Mouse (Mus musculus) olfactory bulb, adult 2 months (tissue): ENCODE data around the gene Tmem150c.

ENCODE experiments used
- CTCF ChIP-seq: fragments of 200-500 bp; IDR thresholded peaks from 2 replicates; pipeline ENCODE4 v1.5.1; 2012; ENCODE audit warnings: low read depth, mild to moderate bottlenecking, low read length, moderate library complexity; ENCODE audit not compliant: insufficient read depth
- POLR2A ChIP-seq: fragments of 200-500 bp; IDR thresholded peaks from 2 replicates; pipeline ENCODE4 v1.6.1; 2012; ENCODE audit warnings: mild to moderate bottlenecking, low read depth, low read length, moderate library complexity; ENCODE audit not compliant: insufficient read depth

DNA sequence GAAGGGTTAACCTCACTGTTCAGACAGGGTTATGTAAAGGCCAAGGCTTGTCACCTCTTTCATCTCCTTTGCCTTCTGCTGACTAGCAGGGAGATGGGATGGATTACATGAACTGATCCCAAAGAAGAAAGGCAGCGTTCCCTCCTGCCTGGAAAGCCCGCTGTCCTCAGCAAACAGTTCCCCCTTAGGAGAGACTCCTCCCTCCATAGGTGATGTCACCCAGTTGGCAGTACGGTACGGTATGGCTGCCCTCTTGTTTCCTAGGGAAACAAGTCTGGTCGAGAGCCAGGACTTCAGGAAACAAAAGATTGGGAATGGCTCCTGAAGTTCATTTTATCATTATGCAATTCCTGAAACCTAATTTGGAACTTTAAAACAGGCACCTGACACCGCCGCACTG is 111.7 kb downstream of the Tmem150c start:
- no peak for TF ChIP-seq CTCF
- no peak for TF ChIP-seq POLR2A
